Mouse (Mus musculus): Measurements from ENCODE around the gene Osgin1. TPM values are rescaled to one million over a fixed set of nuclear protein-coding genes. Genes with fewer than 3 reads are reported as not detected.
A peak's percentile ranks its signal among the peaks of the same experiment; 100 is the strongest.

The Osgin1 gene
- polyA plus RNA-seq, 1 experiment from 2014 or later = 8.0 TPM

DNA sequence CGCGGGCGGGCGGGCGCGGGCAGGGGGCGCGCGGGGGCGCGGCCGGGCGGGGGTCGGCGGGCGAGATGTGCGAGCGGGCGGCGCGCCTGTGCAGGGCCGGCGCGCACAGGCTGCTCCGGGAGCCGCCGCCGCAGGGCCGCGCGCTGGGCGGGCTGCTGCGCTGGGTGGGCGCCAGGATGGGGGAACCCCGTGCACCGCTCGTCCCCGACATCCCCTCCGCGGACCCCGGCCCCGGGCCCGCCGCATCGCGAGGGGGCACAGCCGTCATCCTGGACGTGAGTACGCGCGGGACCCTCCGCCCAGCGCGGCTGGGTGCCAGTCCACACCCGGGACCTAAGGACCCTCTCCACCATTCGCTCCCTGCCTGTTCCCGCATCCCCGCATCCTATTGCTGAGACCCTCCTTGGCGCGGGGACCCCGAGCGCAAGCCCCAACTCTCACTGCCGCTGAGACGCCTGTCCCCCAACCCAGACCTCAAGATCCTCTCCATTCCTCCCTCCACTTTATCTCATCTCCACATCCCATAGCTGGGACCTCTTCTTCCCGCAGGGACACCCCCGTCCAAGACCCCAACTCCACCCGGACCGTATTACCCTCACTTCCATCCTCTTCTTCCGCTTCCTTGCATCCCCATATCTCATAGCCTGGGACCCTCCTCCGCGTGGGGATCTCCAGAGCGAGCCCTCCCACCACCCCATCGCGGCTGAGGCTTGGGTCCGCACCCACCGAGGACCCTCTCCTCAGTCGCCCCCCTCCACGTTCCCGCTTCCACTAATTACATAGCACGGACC is 13.3 kb downstream of the Osgin1 start:
- H3K27ac ChIP-seq = no peak overlapping the region
- H3K4me1 ChIP-seq = 0 out of 2 replicates have a peak, but pooled peaks cover 3% of the 10 kb centered on the region
- H3K9ac ChIP-seq = peak overlapping the region; percentile 56
- H3K4me3 ChIP-seq (replicated peaks) = peak overlapping the region; percentile 57
- peaks cover 20% of the 10 kb centered on the region for H3K27me3 ChIP-seq (replicated peaks)
- ATAC-seq (ENCODE audit: insufficient read depth, low FRiP score, low read depth) = no peak; the same call in 1 of the 2 replicates
- H3K9me3 ChIP-seq = no peaks in the 10 kb centered on the region
- no peaks in the 10 kb centered on the region for H3K36me3 ChIP-seq
- WGBS = under 1% methylated on average over 56 of the region's 80 CpGs
- peak overlapping the region; percentile 99 for H3K4me2 ChIP-seq

DNA sequence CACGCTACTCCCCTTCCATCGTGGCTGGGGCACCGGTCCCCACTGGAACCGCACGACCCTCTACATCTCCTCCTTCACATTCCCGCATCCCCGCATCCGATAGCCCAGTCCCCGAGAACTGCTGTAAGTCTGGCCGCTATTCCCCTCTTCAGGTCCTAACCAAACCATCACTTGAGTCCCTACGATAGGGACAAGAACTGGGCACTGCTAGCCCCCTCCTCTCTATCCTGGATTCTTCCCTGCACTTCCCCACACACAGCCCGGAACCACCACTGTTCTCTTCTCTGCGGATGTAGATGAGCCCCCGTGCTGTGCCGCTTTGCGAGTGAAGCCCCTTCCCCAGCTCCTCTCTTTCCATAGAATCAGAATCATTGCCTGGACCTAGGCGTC is 13.9 kb downstream of the Osgin1 start:
- H3K9ac ChIP-seq = no peak overlapping the region

DNA sequence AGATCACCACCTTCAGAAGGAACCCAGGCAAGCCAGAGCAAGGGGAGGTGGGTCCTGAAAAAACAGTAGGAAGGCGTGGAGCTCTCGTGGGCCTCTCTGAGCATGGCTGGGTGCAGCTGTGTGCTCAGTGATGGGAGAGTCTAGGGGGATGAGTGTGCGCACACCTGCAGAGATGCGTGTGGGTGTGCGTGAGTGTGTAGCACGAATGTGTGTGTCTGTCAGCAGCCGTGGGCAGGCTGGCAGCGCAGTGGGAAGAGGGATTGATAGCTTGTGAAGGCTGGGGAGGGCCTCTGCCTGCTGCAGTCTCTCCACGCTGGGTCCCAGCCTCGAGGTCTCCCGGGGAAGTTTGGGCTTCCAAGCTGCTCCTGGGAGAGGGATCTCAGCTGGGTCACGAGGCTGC is 15.7 kb downstream of the Osgin1 start:
- no peak overlapping the region for H3K9ac ChIP-seq
- H3K4me1 ChIP-seq = 0 out of 2 replicates have a peak, but pooled peaks cover 3% of the 10 kb centered on the region
- H3K9me3 ChIP-seq = no peaks in the 10 kb centered on the region
- H3K36me3 ChIP-seq = no peaks in the 10 kb centered on the region
- H3K4me2 ChIP-seq = no peak overlapping the region
- peaks cover 20% of the 10 kb centered on the region for H3K27me3 ChIP-seq (replicated peaks)
- H3K27ac ChIP-seq = no peak overlapping the region
- ATAC-seq (ENCODE audit: insufficient read depth, low FRiP score, low read depth) = no peak
- 68% methylated on average over 12 of the region's 12 CpGs for WGBS
- no peak overlapping the region for H3K4me3 ChIP-seq (replicated peaks)

More for the DNA sequence above, 13.9 kb downstream of the Osgin1 start:
- H3K27ac ChIP-seq = no peak overlapping the region
- H3K4me1 ChIP-seq = 0 out of 2 replicates have a peak, but pooled peaks cover 3% of the 10 kb centered on the region
- H3K4me2 ChIP-seq = peak overlapping the region; percentile 99
- ATAC-seq (ENCODE audit: insufficient read depth, low FRiP score, low read depth) = no peak
- WGBS = 4% methylated on average over 17 of the region's 17 CpGs
- H3K36me3 ChIP-seq = no peaks in the 10 kb centered on the region
- peaks cover 20% of the 10 kb centered on the region for H3K27me3 ChIP-seq (replicated peaks)
- H3K4me3 ChIP-seq (replicated peaks) = peak overlapping the region; percentile 57
- no peaks in the 10 kb centered on the region for H3K9me3 ChIP-seq

DNA sequence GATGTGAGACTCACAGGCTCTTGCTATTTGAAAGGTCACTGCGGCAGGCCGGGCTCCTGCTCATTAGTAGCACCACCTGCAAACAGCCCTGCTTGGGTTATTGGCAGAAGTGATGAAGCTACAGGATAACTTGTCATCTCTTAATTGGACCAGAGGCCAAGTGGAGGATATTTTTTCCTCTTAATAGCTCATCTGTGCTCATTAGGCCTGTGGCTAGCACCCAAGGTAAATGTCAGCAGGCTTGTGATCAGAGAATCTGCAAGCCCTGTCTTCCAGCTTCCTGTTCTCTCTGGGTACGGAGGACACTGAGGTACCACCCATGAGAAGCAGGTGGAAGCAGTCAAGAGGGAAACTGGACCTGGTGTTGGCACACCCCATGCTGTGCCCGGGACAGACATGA is 17.2 kb downstream of the Osgin1 start:
- H3K4me2 ChIP-seq = no peak overlapping the region
- H3K27me3 ChIP-seq (replicated peaks) = peaks cover 20% of the 10 kb centered on the region
- H3K4me1 ChIP-seq = 0 out of 2 replicates have a peak, but pooled peaks cover 3% of the 10 kb centered on the region
- no peak overlapping the region for H3K9ac ChIP-seq
- H3K4me3 ChIP-seq (replicated peaks) = no peak overlapping the region
- H3K9me3 ChIP-seq = no peaks in the 10 kb centered on the region
- H3K36me3 ChIP-seq = no peaks in the 10 kb centered on the region
- no peak for ATAC-seq (ENCODE audit: insufficient read depth, low FRiP score, low read depth)
- WGBS = 84% methylated on average over 4 of the region's 4 CpGs
- H3K27ac ChIP-seq = no peak overlapping the region

DNA sequence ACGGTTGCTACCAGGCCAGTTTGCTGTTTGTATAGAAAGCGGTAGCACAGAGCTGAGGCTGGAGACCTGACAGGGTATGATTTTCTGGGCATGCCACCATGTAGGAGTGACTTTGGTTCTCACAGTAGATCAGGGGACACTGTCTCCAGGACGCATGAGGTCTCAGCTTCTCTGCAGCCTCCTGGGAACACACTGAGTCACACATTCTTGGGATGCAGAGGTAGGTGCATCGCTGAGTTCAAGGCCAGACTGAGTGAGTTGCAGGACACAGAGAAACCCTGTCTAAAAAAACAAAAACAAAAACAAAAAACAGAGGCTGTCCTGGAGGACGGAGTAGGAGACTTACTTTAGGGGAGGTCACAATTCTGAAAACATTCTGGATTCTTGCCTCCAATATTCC is 19.0 kb downstream of the Osgin1 start:
- no peaks in the 10 kb centered on the region for H3K36me3 ChIP-seq
- no peaks in the 10 kb centered on the region for H3K9me3 ChIP-seq
- H3K27ac ChIP-seq = no peak overlapping the region
- no peak overlapping the region for H3K9ac ChIP-seq
- WGBS = 84% methylated on average over 5 of the region's 5 CpGs
- peaks cover 10% of the 10 kb centered on the region; the same call in 1 of the 2 replicates for H3K27me3 ChIP-seq (replicated peaks)
- H3K4me3 ChIP-seq (replicated peaks) = no peak overlapping the region
- ATAC-seq (ENCODE audit: insufficient read depth, low FRiP score, low read depth) = no peak
- H3K4me2 ChIP-seq = no peak overlapping the region
- H3K4me1 ChIP-seq = no peaks in the 10 kb centered on the region

DNA sequence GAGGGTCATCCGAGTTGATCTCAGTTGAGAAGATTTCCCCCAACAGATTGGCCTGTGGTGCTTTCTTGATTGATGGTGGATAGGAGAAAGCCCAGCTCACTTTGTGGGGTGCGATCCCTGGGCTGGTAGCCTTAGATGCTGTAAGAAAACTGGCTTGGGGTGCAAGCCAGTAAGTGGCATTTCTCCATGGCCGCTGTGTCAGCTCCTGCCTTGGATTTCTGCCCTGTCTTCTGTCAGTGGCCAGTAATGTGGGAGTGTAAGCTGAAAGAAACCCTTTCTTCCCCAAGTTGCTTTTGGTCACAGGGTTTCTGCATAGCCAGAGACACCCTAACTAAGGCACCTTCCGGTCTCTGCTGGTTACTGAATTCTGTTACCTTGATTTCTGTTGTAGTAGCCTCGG is 22.1 kb downstream of the Osgin1 start:
- no peak overlapping the region for H3K4me2 ChIP-seq
- no peak overlapping the region for H3K27ac ChIP-seq
- no peaks in the 10 kb centered on the region for H3K9me3 ChIP-seq
- H3K36me3 ChIP-seq = no peaks in the 10 kb centered on the region
- no peak overlapping the region for H3K4me3 ChIP-seq (replicated peaks)
- no peak overlapping the region for H3K9ac ChIP-seq
- ATAC-seq (ENCODE audit: insufficient read depth, low FRiP score, low read depth) = no peak
- H3K27me3 ChIP-seq (replicated peaks) = no peaks in the 10 kb centered on the region
- 78% methylated on average over 5 of the region's 5 CpGs for WGBS
- H3K4me1 ChIP-seq = no peaks in the 10 kb centered on the region

DNA sequence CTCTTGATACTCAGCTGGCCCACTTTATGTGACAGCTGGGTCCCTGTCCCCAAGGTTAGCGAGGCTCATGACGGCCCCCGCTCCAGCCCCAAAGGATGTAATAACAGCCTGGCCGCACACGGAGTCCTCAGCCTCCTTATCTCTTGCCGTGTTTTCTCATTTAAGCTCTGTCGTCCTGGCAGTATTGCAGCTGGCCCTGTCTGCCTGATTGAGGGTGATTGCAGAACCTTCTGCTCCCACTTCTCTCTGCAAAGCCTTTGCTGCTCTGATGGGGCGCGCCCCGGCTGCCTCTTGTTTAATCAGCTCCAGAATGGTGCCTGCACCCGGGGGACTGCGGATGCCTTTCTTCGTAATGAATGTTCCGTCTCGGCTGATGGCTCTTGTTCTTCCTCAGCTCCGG is 25.8 kb downstream of the Osgin1 start:
- WGBS = 22% methylated on average over 16 of the region's 16 CpGs
- no peak overlapping the region for H3K4me2 ChIP-seq

DNA sequence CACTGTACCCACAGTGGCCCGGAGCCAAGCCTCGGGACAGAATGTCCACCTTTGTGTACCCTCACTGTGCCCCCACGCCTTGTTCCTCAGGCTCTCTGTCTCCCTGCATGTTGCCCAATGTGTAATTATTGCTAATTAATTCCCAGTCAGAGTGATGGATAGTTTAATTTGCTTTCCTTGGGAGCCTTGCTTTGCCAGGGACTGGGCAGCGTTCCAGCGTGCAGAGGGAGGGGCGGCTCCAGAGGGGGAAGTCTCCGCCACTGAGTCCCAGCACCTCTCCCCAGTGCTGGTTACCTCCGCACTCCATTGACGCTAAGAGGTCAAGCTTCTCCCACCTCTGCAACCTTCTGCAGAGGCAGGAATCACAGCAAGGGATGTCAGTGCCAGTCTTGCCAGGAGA is 27.4 kb downstream of the Osgin1 start:
- H3K4me2 ChIP-seq = no peak overlapping the region
- H3K9ac ChIP-seq = no peak overlapping the region
- no peak overlapping the region for H3K4me3 ChIP-seq (replicated peaks)
- WGBS = 62% methylated on average over 9 of the region's 9 CpGs
- H3K4me1 ChIP-seq = peaks cover 16% of the 10 kb centered on the region
- 0 out of 2 replicates have a peak, but pooled peaks cover 3% of the 10 kb centered on the region for H3K27me3 ChIP-seq (replicated peaks)
- H3K36me3 ChIP-seq = no peaks in the 10 kb centered on the region
- no peak overlapping the region for H3K27ac ChIP-seq
- no peaks in the 10 kb centered on the region for H3K9me3 ChIP-seq
- no peak for ATAC-seq (ENCODE audit: insufficient read depth, low FRiP score, low read depth)

More for the DNA sequence above, 25.8 kb downstream of the Osgin1 start:
- no peak for ATAC-seq (ENCODE audit: insufficient read depth, low FRiP score, low read depth)
- Histone ChIP-seq H3K4me1 (no peaks in the 10 kb centered on the region), H3K27ac (no peak overlapping the region), H3K27me3 (replicated peaks) (0 out of 2 replicates have a peak, but pooled peaks cover 3% of the 10 kb centered on the region), H3K4me3 (replicated peaks) (no peak overlapping the region), H3K9ac (no peak overlapping the region), H3K36me3 (no peaks in the 10 kb centered on the region), H3K9me3 (no peaks in the 10 kb centered on the region)

DNA sequence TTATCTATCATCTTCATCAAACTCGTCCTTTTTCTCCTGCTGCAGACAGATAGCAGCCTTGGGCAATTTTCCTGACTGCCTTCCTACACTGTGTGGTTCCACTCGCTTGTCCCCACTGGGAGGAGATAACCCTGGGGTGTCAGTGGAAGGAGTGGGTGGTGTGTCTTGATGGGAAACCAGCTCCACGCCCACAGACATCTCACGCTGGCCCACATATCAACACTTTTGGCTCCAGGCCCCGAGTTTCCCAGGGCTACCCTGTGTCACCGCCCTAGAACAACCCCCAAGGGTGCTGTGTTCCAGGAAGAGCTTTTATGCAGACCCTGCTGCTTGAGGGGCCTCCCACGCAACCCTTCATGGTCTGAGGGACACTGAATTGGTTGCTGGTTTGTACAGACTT is 29.8 kb downstream of the Osgin1 start:
- Histone ChIP-seq H3K4me1 (peaks cover 19% of the 10 kb centered on the region), H3K4me2 (no peak overlapping the region), H3K9ac (no peak overlapping the region), H3K9me3 (no peaks in the 10 kb centered on the region), H3K4me3 (replicated peaks) (no peak overlapping the region), H3K27me3 (replicated peaks) (0 out of 2 replicates have a peak, but pooled peaks cover 3% of the 10 kb centered on the region), H3K27ac (no peak overlapping the region), H3K36me3 (no peaks in the 10 kb centered on the region)
- no peak for ATAC-seq (ENCODE audit: insufficient read depth, low FRiP score, low read depth)
- 65% methylated on average over 7 of the region's 7 CpGs for WGBS

DNA sequence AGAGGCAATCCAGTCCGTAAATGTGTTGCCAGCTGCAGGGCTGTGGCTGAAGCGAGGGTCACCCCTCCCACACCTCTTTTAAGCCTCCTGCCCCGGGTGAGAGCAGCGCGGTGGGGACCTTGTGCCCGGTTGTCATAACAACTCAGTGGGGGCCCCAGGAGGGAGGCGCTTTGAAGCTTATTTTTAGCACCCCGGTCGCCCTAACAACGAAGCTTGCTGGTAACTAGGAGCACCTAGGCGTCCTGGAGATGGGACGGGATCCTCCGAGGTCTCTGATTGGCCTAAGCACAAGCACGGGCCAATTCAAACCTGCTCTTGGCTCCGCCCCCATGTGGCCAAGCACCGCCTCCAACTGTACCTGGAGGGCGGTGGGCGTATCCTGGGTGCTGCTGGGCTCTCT is 32.2 kb downstream of the Osgin1 start:
- H3K36me3 ChIP-seq = no peaks in the 10 kb centered on the region
- H3K27ac ChIP-seq = no peak overlapping the region
- 0 out of 2 replicates have a peak overlapping the region, but pooled peaks have one; percentile 1 for H3K4me3 ChIP-seq (replicated peaks)
- H3K4me1 ChIP-seq = peaks cover 19% of the 10 kb centered on the region
- 4% methylated on average over 18 of the region's 18 CpGs for WGBS
- no peak overlapping the region for H3K9ac ChIP-seq
- peak overlapping the region; percentile 47 for H3K4me2 ChIP-seq
- peak; percentile 65 for ATAC-seq (ENCODE audit: insufficient read depth, low FRiP score, low read depth)
- H3K27me3 ChIP-seq (replicated peaks) = 0 out of 2 replicates have a peak, but pooled peaks cover 3% of the 10 kb centered on the region
- no peaks in the 10 kb centered on the region for H3K9me3 ChIP-seq

DNA sequence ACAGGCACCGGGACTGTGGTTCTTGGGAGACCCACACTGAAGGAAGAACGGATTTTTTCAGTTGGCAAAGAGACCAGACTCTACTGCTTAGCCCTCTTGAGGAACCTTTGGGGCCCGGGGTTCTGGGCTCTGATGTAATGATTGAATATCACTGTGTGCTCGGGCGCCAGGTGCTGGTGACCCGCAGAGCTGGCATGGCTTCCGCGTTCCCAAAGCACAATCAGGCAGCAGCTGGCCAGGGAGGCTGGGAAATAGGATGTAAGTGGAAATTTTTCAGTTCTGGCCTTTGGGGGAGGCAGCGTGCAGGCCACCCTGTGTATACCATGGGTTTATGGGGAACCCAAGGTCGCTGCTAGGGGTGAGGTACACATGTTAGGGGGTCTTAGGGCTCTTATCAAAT is 32.9 kb downstream of the Osgin1 start:
- no peak for ATAC-seq (ENCODE audit: insufficient read depth, low FRiP score, low read depth)
- Histone ChIP-seq H3K9me3 (no peaks in the 10 kb centered on the region), H3K4me3 (replicated peaks) (no peak overlapping the region), H3K36me3 (no peaks in the 10 kb centered on the region), H3K4me2 (no peak overlapping the region), H3K27ac (no peak overlapping the region), H3K9ac (no peak overlapping the region), H3K4me1 (peaks cover 19% of the 10 kb centered on the region), H3K27me3 (replicated peaks) (0 out of 2 replicates have a peak, but pooled peaks cover 3% of the 10 kb centered on the region)
- WGBS = 69% methylated on average over 10 of the region's 10 CpGs

DNA sequence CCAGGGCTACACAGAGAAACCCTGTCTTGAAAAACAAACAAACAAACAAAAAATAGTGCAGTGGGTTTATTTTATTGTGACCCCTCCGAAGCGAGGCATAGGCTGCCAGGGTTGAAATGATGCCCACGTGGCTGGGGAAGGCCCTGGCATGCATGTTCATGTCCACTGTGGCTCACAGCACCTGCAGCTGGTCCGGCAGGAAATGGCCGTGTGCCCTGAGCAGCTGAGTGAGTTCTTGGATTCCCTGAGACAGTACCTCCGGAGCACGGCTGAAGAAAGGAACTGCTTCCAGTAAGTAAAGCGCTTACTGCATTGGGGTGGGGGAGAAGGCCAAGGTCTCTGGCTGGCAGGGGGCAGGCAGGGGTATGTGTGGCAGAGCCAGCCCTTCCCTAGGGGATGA is 34.2 kb downstream of the Osgin1 start:
- H3K9me3 ChIP-seq = no peaks in the 10 kb centered on the region
- no peak overlapping the region for H3K9ac ChIP-seq
- peaks cover 19% of the 10 kb centered on the region for H3K4me1 ChIP-seq
- no peaks in the 10 kb centered on the region for H3K27me3 ChIP-seq (replicated peaks)
- H3K36me3 ChIP-seq = no peaks in the 10 kb centered on the region
- H3K4me3 ChIP-seq (replicated peaks) = no peak overlapping the region
- 84% methylated on average over 8 of the region's 8 CpGs for WGBS
- H3K27ac ChIP-seq = no peak overlapping the region
- no peak for ATAC-seq (ENCODE audit: insufficient read depth, low FRiP score, low read depth)
- H3K4me2 ChIP-seq = no peak overlapping the region
